Mouse (Mus musculus): ENCODE measurements around the gene Pik3c2b.

Pik3c2b gene

DNA sequence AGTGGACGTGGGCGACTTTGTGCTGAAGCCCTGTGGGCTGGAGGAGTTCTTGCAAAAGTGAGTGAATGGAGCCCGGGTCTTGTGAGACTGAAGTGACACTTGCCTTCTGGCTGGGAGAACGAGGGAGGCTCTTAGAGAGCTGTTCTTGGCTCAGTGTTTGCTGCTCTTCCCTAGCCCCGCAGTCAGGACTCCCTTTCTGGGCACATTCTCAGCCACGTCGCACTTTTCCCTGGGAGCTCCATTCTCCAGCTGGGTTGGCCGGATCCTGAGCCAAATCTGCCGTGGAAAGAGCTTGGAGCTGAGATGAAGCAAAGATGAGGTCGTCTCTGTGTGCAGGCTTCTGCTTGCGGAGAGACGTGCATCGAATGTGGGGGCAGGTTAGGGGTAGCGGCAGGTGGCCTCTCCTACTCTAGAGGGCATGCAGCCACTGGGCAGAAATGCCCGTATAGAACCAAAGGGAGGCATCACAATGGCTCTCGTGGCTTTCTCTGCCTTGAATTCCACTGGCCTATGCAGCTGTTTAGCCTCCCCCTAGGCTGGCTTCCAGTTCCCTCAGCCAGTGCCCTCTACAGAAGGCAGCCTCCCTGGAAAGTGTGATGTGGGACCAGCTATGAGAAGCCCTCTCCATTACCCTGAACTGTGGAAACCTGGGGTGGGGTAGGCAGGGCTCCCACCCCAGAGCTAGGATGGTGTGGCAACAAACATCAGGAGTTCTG is 26.4 kb downstream of the Pik3c2b start:
- no peak for DNase-seq (ENCODE audit: extremely low read depth, low read depth)

GRCm38 (mm10) chr1:133073327-133073856 is 27.9 kb downstream of the Pik3c2b start:
- DNase-seq (ENCODE audit: extremely low read depth, low read depth): peak; percentile 66

DNA sequence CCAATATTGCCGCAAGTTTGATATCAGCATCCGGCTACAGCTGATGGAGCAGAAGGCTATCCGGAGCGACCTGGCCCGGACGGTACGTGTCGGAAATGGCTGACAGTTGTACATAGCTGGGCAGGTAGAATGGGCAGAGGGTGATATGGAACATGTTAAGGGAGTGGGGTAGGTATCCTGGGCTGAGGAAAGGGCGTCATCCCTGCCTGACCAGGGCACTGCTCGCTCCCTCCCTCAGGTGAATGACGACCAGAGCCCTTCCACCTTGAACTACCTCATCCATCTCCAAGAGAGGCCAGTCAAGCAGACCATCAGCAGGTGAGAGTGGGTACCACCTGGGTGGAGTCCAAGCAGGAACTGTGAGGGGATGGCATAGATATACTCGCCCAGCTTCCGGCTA is 29.1 kb downstream of the Pik3c2b start:
- DNase-seq (ENCODE audit: extremely low read depth, low read depth): no peak

- DNase-seq (ENCODE audit: extremely low read depth, low read depth): no peak
Measured at GRCm38 (mm10) chr1:133075651-133076400, 30.4 kb downstream of the Pik3c2b start.

GRCm38 (mm10) chr1:133076681-133077514 is 31.4 kb downstream of the Pik3c2b start:
- no peak for DNase-seq (ENCODE audit: extremely low read depth, low read depth)

DNA sequence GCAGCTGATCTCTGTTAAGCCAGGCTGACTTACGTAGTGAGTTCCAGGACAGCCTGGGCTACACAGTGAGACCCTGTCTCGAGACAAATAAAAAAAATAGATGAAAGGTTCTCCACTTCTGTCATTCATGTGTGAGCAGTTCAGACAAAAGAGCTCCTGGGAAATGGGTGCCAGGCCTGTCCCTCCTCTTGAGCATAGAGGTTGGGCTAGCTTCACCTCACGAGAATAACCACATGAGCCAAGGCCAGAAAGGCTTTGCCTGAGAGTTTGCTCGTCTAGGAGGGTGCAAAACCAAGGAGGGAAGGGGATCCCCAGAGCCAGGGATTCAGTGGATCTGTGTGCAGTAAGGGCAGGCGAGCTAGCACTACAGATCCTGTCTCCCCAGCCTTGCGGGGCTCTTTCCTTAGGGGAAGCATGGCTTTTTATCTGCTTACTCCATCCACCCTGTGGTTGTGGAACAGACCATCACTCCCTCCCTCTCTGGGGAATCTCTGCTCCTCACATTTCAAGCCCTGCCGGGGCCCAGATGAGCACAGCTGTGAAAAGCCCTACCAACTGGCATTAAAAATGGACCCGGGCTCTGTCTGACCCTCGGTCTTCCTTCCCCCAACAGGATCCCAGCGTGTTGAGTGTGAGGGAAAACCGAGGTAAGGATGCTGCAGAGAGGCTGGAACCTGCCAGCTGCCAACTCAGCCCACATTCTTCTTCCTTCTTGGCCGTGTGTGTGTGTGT is 32.3 kb downstream of the Pik3c2b start:
- no peak for DNase-seq (ENCODE audit: extremely low read depth, low read depth)

DNA sequence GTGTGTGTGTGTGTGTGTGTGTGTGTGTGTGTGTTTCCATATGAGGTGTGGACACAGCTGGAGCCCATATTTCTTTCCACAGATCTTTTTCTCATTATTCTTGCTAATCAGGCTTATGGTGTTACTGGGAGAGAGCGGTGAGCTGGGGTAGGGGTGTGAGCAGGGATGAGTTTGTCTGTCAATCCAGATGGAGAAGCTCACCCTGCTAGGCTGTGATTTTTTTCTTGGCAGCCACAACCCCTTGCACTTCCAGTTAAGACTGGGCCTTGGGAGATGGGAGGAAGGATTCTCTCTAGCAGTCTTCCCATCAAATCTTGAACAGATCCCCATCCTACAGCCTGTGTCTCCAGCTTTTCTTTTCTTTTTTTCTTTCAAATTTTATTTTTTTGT is 32.9 kb downstream of the Pik3c2b start:
- DNase-seq (ENCODE audit: extremely low read depth, low read depth): no peak

DNA sequence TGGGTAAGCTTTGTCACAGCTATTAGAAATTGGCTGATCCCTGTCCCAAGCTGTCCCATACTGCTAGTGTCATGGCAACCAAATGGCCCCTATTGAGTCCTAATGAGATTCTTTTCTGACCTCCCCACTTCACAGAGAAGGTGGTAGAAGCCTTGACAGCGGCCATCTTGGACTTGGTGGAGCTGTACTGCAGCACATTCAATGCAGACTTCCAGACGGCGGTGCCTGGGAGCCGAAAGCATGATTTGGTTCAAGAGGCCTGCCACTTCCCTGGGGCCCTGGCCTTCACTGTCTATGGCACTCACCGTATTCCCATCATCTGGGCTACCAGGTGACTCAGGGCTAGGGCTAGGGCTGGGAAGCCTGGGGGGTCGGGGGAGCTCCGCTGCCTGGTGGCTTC is 34.0 kb downstream of the Pik3c2b start:
- no peak for DNase-seq (ENCODE audit: extremely low read depth, low read depth)

DNA sequence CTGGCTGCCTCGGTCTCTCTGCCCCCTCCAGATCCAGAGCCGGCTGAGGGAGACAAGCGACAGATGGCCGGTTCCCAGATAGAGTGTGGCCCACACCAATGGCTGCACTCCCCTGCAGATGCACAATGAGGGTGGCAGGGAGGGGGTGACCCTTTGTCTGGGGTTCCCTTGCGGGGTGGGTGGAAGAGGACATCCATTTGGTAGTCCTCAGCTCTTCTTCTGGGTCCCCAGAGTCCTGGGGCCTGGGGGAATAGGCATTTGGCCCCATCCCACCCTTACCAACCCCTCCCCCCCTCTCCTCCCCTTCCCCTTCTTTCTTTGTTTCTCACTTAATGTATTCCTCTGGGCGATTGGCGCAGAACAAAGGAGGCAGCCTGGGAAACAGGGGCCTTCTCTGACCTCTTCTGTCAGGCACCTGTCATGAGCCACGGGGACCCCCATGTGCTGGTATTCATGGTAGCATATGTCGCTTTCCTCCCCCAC is 34.7 kb downstream of the Pik3c2b start:
- no peak for DNase-seq (ENCODE audit: extremely low read depth, low read depth)

DNA sequence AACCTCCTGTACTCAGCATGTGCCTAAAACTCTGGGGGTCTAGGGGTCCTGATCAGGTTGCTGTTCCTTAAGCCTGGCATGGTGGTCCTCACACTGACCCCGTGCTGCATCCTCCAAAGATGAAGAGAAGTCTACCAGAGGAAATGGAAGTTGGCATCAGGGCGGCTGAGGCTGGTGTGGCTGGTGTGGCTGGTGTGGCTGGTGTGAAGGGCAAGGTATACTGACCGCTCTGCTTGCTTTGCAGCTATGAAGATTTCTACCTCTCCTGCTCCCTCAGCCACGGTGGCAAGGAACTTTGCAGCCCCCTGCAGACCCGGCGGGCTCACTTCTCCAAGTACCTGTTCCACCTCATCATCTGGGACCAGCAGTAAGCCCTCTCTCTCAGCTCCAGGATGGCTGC is 35.2 kb downstream of the Pik3c2b start:
- no peak for DNase-seq (ENCODE audit: extremely low read depth, low read depth)

GRCm38 (mm10) chr1:133083003-133083546 is 37.6 kb downstream of the Pik3c2b start:
- no peak for DNase-seq (ENCODE audit: extremely low read depth, low read depth)

DNA sequence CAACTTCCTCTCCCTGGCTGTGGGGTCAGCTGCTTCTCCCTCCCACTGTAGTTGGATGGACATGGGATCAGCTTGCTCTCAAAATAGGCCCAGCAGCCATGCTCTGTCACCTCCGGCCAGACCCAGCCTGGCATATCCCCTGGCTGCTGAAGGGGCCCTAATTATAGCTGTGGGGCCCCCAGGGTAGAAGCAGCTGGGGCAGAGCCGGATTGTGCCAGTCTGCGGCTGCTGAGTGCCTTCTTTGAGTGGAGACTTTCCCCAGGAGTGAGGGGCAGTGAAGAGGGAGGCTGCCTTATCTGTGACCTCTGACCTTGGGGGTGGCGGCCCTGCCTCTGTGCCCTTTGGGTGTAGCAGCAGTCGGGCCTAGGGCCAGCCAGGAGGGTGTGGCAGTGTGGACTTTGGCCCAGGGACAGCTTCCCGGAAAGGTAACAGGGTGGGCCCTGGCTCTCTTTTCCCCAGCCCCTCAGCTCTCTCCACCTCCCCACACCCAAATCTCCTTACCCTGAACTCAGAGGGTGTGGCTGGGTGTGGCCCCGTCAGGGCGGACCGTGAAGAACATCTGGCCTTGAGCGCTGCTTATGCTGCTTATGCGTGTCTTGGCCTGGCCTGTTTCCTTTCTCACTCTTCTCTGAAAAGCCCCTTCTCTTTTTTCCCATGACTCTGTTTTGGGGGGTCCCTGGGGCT is 38.6 kb downstream of the Pik3c2b start:
- DNase-seq (ENCODE audit: extremely low read depth, low read depth): no peak

GRCm38 (mm10) chr1:133084708-133085416 is 39.4 kb downstream of the Pik3c2b start:
- DNase-seq (ENCODE audit: extremely low read depth, low read depth): no peak

GRCm38 (mm10) chr1:133085417-133085742 is 39.9 kb downstream of the Pik3c2b start:
- DNase-seq (ENCODE audit: extremely low read depth, low read depth): no peak

- DNase-seq (ENCODE audit: extremely low read depth, low read depth): no peak
Measured at GRCm38 (mm10) chr1:133086804-133087203, 41.3 kb downstream of the Pik3c2b start.

DNA sequence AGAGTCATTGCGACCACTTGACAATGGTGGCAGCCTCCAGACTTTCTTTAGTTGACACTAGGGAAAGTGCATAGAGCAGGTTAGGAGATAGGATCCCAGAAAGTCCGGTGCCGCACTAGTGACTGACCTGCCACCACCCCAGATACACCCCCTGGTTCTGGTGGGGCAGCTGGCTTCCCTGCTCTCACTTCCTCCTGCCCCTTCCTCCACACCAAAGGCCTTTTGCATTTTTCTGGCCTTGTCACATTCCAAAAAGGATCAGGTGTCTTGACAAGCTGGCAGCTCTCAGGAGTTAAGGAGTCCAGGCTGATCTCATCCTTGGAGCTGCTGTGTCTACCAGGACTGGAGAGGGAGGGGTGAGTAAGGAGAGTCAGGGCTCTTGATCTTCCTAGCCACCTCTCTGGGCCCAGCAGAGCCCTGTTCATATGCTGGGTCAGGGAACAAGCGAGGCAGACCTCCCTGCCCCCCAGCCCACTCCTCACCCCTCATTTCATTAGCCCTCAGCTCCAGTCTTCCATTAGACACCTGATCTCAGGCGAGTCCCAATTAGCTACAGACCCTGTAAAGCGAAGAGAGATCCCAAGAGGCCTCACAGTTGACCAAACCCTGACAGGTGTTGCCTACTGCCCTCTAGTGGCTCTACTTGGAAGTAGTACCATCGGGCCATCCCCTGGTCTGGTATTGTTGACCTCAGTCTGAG is 41.9 kb downstream of the Pik3c2b start:
- no peak for DNase-seq (ENCODE audit: extremely low read depth, low read depth)

DNA sequence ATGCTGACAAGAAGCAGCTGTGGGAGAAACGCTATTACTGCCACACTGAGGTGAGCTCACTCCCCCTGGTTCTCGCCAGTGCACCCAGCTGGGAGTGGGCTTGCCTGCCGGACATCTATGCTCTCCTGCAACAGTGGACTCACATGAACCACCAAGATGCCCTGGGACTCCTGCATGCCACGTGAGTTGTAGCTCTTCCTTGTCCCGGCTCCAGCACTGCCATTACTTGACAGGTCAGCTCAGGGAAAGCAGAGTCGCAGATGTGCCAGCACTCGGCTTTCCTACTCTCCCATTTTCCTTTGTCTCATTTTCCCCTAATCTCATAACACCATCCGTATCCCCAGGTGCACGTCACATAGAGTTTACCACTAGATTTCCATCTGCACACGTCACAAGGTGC is 42.7 kb downstream of the Pik3c2b start:
- DNase-seq (ENCODE audit: extremely low read depth, low read depth): no peak

DNA sequence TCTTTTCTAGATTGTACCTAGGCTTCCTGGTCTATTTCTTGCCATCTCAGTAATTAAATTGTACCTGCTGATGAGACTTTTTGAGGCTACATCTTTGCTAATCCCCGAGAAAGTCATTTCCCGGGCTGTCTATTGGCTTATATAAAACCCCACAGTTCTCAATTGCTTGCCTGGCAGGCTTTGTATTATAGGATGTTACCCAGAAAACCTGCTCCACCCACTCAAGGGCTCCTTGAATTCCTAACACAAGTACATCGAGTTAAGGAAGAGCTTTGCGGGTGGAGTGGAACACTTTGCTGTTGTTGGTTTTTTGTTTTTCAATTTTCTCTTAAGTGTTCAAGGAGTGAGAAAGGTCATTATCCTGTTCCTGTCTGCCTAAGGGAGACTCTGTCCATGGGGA is 43.9 kb downstream of the Pik3c2b start:
- no peak for DNase-seq (ENCODE audit: extremely low read depth, low read depth)

DNA sequence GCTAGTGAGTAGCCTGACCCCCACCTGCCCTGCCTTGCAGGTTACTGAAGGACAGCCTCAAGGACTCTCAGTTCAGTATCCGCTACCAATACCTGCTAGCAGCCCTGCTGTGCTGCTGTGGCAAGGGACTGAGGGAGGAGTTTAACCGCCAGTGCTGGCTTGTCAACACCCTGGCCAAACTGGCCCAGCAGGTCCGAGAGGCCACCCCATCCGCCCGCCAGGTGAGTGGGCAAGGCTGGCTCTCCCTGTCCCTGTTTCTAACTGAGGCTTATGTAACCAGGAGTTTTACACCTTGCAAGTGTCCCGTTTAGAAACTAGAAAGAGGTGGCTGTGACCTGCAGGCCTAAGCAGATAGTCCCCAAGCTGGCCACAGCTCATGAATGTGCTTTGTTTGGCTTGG is 45.2 kb downstream of the Pik3c2b start:
- no peak for DNase-seq (ENCODE audit: extremely low read depth, low read depth)

All from MEL-GATA-1-ER (cell line).